Mouse (Mus musculus): ENCODE data around the gene Tex19.1.

Gene Tex19.1

DNA sequence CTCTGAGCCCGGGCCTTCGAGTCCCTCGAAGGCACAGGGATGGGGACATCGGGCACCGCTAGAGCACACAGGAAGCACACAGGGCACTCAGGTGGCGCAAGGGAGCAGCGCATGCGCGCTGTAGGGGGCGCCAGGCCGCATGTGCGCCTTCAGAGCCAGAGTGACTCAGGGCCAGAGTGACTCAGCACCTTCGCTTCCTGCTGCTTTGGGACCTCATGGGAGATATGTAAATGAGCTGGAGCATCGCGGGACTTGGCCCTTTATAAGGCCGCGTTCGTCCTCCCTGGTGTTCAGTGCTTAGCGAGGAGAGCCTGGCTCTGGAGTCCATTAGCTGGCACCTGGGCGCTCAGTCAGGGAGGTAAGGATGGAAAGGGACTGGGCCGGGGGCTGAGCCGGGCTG is at the start of gene Tex19.1:
Gene Tex19.1, plus strand, starts transcription at position 279 of the 400 bp plus-strand sequence.
- WGBS, result 93% methylated on average over 22 of the region's 22 CpGs

DNA sequence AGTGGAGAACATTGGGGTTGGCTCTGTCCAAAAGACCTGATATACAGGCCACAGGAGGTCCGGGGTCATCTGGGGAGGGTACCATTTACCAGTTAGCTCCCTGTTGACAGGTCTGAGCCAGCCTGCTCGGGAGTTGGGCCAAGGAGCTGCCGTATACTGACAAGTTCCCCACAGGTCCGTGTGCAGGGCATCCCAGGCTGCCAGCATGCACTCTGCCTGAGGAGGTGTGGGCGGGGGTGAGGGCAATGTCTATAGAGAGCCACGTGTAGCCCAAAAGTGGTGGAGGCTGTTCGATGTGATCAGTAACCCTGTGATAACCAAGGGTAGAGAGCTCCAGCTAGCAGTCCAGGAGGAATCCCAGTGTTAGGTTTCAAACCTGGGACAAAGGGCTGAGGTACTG is 46.2 kb upstream of the Tex19.1 start:
- 71% methylated on average over 7 of the region's 7 CpGs for WGBS

DNA sequence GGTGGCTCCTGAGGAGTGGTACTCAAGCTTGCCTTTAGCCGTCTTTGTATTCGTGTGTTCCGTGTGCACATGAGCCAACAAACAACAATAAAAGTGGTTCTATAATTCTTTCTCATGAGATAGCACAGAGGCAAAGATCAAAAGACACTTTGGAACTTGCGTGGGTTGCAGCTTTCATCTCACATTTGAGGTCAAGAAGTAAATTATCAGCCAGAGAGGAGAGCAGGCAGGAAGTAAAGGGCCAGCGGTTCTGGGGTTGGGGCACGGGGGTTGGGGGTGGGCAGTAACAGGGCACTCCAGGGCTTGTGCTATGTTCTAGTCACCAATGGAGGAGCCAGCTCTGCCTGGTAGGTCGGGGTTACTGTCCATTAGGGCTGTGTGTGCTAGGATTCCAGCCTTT is 45.3 kb upstream of the Tex19.1 start:
- WGBS, result 73% methylated on average over 7 of the region's 7 CpGs

DNA sequence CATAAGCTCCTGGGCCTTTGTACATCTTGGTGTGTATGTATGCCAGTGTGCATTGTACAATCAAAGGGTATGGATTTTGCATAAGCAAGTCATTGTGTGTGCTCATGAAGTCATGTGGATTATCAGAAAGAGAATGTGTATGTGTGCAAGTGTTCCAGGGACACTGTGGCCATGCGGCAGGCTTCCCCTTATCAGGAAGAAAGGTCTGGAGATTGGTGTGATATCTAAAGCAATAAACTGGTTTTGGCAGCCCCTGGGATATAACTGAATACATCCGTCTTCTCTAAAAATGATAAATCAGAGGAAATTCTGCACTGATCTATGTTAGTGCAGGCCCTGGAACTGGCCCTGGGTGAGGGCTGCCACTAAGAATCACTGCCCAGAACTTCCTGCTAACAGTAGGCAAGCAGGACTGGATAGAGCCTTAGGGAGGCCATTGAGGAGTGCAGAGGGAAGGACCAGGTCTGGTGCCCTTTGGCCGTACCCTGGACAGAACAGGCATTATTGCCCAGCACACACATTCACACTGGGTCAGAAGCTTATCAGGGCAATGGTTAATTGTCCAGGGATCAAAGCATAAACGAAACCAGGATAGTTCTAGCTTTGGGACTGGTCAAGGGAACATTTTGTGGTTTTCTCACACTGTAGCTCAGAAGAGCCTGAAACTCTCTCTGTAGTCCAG is 44.7 kb upstream of the Tex19.1 start:
- 89% methylated on average over 4 of the region's 4 CpGs for WGBS

DNA sequence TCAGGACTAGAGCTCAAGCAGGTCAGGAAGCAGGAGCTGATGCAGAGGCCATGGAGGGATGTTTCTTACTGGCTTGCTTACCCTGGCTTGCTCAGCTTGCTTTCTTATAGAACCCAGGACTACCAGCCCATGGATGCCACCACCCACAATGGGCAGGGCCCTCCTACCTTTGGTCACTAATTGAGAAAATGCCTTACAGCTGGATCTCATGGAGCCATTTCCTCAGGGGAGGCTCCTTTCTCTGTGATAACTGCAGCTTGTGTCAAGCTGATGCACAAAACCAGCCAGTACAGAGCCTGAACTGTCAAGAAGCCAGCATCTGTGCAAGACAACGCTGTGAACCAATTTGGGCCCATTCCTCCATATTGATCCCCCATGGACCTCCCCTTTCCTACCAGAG is 38.7 kb upstream of the Tex19.1 start:
- WGBS, result 82% methylated on average over 1 of the region's 1 CpGs

DNA sequence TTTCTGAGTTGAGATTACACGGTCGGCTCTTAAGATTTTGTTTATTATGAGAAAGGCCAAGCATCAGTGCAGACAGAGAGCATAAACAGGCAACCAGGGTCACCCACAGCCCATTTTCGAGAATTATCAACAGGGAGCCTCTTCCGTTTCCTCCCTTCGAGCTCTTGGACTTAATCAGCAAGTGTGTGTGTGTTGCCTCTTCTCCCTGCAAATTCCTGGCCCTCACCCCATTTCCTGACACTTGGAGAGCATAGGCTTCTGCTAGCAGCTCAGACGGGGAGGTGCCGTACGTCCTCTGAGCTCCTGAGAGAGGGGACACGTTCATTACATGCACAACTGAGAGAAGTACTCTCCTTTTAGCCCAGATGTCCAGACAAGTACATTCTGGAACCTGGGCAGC is 37.9 kb upstream of the Tex19.1 start:
- 62% methylated on average over 9 of the region's 9 CpGs for WGBS

DNA sequence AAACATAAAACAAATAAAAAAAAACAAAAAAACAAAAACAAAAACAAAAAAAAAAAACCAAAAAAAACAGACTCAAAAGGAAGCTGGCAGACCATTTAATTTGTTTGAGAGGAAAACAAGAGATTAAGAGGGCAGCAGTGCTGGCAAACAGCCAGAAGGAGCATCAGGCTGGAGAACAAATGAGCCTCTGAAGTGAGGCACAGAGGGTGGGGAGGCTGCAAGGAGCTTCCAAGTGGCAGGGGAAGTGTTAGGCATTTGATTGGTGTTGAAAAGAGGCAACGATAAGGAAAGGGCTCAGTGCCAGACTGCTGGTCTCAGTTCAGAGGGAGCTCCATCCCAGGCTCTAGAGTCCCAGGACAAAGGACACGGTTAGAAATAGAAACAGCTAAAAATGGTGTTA is 36.0 kb upstream of the Tex19.1 start:
- WGBS, result 20% methylated on average over 2 of the region's 2 CpGs

DNA sequence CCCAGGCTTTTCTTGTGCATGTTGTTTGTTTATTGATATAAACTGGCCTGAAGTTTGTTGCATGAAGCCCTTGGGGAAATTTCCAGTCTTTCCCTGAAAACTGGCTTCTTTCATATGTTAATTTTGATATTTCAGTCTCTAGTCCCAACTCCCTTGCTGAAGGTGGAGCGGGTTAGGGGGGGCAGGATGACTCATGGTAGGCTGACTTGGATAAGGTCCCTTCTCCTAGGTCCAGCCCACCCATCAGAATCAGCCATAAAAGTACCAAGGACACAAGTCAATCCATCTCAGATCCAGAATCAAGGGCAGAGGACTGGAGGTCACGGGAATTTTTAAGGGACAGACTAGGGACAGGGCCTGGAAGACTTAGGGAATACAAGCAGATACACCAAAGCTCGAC is 34.9 kb upstream of the Tex19.1 start:
- 78% methylated on average over 3 of the region's 3 CpGs for WGBS

DNA sequence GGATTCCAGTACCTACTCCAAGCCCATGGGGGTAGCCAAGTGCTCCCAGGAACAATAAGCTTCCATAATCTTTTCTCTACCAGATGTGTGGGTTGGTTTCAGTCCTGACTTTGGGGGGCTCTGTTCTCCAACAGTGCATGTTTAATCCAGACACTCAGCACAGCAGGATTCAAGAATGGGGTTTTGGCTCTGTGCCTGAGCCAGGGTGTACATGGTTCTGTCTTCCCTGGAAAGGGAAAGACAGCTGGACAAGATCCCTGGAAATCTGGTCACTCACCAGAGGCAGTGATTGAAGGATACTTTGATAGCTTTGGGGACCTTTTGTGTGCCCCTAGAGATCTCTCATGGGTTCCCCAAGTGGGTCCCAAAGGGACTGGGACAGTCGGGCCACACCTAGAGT is 34.3 kb upstream of the Tex19.1 start:
- WGBS, result 94% methylated on average over 1 of the region's 1 CpGs

DNA sequence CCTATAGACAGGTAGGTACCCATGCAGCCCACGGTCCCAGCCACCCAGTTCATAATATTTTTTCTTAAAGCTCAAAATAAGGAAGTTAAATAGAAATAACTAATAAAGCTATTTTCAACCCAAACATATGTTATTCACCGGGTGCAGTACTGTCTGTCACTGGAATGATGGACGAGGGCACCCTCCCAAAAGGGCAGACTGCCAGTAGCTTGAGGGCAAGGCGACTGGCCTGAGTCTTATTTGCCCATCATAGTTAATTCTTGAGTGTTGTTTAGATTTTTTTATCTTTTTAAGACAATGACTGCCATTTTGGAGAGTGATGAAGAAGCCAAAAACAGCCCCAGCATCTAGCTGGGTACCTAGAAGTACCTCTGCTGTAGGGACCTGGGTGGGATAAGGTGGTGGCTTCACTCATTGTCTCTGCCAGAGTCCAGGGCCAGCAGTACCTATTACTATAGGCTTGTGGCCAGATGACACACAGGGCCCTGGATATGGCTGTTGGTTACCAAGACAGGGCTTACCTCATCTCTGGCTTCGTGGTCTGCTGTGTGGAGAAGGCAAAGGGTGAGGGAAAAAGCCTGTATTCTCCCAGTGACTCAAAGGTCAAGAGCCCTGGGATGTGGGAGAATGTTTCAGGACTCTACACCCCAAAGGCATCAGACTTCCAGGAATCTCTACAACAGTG is 33.7 kb upstream of the Tex19.1 start:
- 68% methylated on average over 5 of the region's 5 CpGs for WGBS

DNA sequence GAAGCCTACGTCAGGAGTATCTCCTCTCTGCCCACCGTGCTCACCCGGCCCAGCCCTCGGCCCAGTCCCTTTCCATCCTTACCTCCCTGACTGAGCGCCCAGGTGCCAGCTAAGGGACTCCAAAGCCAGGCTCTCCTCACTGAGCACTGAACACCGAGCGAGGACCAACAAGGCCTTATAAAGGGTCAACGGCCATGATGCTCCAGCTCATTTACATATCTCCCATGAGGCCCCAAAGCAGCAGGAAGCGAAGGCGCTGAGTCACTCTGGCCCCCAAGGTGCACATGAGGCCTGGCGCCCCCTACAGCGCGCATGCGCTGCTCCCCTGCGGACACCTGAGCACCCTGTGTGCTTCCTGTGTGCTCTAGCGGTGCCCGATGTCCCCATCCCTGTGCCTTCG is 27.8 kb upstream of the Tex19.1 start:
- WGBS, result 93% methylated on average over 18 of the region's 18 CpGs

DNA sequence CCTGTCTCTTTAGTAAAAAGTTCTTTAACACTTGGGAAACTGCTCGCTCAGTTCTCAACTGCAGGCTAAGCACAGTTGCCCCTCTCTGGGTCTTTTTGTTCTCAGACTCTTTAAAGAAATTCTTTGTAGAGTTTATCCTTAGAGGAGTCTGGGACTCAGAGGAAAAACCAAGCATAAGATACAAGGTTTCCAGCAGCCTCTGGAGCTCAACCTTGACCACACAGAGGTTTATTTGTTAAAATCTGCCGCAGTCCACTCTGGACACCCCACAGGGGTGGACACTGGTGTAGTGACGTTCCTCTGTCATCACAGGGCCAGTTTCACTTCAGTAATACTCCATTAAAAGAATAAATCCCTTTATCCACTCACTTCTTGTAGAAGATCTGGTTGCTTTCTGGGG is 27.4 kb upstream of the Tex19.1 start, which contains the start of gene Tex19.2:
Gene Tex19.2, minus strand, starts transcription at position 101 of the 400 bp plus-strand sequence.
- 75% methylated on average over 3 of the region's 3 CpGs for WGBS

DNA sequence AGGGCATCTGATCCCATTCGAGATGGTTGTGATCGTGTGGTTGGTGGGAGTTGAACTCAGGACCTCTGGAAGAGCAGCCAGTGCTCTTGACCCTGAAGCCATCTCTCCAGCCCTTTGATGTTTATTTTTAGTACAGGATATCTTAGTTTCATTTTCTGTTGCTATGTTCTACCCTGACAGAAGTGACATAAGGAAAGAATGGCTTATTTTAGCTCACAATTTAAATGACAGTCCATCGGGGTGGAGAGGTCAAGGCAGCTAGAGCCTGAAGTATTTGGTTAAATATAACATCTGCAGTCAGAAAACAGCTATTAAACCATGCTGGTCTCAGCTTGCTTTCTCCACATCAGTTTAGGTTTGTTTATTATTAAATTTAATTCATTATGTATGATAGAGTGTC is 24.8 kb upstream of the Tex19.1 start:
- WGBS, result 83% methylated on average over 3 of the region's 3 CpGs

DNA sequence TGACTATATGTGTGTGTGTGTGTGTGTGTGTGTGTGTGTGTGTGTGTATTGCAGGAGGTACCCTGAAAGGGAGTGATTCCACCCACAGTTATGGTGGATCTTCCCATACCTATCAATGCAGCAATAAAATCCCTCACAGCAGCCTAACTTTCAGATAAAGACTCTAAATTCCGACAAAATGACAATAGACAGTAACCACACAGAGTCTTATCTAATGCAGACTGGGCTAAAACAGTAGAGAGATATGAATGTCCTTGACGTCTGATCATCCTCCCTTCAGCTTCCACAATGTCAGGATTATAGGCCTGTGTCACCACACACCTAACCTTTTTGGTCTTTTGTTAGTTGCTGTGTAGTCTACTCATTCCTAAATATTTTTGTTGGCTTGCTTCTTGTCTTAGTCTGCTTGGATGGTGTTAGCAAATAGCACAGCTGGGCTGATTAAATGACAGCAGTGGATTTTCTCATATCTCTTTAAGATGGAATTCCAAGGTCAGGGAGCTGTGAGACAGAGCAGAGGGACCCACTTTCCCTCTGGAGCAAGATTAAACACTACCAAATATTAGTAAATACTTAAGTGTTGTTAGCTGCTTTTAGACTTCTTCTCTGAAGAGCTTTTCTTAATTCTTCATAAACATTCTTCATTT is 23.8 kb upstream of the Tex19.1 start:
- WGBS, result 89% methylated on average over 2 of the region's 2 CpGs

DNA sequence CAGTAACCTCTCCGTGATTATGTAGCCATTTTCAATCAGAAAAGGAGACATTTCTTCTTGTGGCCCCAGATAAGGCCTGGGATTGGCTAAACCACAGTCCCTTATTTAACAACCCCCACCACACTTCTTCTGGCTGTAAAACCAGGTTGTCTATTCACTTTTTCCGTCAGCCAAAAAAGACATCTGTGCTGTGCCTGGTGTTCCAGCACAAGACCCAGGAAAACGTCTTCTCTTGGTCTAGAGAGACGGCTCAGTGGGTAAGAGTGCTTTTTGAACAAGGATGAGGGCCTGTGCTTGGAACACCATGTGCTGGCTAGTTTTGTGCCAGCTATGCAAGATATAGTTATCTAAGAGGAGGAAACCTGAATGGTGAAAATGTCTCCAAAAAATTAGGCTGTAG is 22.5 kb upstream of the Tex19.1 start:
- WGBS, result 64% methylated on average over 4 of the region's 4 CpGs

DNA sequence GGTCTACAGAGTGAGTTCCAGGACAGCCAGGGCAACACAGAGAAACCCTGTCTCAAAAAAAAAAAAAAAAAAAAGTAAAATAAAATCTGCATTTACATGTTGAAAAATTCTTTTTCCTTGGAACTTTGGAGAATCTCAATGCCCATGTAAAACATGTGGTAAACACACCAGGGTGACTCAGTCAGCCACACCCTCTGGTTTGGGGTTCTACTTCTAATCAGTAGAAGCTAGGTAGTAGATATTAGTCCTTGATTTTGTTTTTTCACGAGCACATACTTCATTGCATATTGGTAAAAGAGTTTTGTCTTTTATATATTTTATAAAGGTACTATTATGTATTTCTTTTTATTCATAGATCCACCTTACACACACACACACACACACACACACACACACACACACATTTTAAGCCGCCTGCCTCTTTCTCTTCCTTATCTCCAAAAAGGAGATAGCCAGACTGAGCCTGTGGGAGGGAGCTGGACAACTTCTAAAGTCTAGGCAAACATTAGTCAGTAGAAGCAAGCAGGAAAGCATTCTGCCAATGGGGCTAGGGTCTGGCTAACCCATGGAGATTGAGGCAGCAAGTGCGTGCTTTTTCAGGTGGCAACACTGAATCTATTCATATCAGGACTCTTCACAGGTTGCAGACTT is 20.3 kb upstream of the Tex19.1 start:
- WGBS, result 87% methylated on average over 3 of the region's 3 CpGs

DNA sequence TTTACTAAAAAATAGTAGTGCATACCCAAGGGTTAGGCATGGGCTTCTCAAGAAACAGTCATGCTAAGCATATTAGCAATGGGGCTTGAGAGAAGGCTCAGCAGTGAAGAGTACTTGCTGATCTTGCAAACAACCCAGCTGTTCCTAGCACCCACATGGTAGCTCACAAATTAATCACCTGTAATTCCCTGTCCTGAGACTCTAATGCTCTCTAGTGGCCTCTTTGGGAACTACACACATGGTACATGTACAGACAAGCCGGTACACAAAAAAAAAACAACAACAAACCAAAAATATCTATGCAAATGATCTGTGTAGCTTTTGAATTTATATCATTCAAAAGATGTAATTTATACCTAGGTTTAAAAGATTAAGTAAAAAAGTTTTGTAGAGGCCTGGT is 19.5 kb upstream of the Tex19.1 start:
- 76% methylated on average over 1 of the region's 1 CpGs for WGBS

DNA sequence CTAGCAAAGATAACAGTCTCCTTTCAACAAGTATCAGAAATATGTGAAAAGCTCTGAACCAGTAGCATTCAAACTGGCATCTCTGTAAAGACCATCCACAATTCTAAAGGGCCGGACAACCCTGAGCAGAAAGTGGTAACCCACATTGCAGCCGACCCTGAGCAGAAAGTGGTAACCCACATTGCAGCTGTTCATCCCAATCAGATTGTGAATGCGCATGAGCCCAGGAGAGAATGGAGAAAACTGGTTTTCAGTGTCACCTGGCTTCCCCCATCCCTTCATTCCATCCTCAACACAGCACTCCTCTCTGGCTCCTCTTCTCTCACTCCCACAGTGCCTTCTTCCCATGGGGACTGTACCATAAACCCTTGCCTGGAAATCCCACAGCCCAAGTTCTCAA is 18.5 kb upstream of the Tex19.1 start:
- WGBS, result 91% methylated on average over 3 of the region's 3 CpGs

DNA sequence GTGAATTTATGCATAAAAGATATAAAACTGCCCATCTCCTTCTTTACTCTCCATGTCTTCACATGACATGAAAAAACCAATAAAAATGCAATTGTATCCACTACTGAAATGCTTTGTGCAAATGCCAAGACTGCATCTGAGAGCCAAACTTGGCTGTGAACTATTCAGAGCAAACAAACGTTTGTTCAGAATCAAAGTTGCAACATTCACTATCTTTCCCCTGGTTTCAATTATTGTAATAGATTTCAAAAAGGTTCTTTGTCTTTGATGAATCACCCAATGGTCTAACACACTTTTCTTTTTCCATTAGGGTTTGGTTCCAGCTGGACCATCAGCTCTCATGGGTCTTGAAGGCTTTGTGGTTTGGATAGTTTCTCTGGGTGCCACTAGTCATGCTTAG is 16.3 kb upstream of the Tex19.1 start:
- WGBS, result 44% methylated on average over 1 of the region's 1 CpGs

DNA sequence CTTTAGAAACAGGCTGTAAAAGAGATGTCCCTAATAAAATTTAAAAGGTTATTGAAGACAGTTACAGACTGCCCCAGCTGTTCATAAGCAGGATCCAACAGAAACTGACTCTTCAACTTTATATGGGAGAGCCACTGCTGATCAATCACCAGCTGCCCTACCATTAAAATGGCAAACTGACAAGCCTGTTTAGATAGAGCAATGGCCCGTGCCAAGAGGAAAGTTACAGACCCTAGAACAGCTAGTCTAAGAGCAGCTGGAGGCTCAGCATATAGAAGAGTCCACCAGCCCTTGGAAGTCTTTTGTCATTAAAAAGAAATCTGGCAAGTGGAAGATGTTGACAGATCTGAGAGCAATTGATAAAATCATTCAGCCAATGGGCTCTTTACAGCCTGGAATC is 11.3 kb upstream of the Tex19.1 start:
- WGBS, result 92% methylated on average over 1 of the region's 1 CpGs

DNA sequence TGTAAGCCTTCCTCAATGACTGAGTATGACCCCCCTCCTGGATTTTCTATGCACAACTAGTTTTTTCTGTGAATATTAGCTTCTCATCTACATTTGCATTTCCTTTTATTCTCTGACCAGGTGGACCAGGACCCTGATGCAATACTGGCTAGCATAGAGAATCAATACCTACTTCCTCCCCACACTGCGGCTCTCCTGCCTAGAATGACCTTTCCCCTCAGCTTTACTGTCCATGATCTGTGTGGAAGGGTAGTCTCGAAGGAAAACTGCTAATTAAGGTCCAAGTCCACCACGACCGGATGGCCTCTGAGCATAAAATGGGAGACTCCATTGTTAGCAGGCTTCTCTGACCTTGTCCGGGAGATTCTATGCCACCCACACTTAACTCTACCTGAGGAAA is 8.3 kb upstream of the Tex19.1 start:
- WGBS, result 89% methylated on average over 5 of the region's 5 CpGs

DNA sequence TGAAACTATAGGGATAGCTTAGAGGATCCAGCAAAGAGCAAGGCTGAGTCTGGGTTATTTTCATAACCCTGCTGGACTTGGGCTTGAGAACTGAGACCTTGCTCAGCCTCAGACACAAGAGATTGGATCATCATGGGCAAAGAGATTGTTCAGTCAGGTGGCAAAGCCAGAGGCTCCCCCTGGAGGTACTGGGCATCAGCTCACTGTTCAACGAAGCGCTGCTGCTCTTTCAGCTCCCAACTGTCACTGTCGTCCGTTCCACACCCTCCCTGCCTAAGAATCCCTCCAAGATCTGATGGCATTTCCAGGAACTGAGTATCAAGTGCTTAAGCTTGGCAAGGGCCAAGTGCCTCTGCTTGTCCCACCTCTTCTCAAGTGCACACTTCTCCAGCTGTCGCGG is 7.2 kb upstream of the Tex19.1 start:
- WGBS, result 49% methylated on average over 6 of the region's 6 CpGs
